Mouse (Mus musculus): Measurements from ENCODE around the gene Tmem200a.

DNA sequence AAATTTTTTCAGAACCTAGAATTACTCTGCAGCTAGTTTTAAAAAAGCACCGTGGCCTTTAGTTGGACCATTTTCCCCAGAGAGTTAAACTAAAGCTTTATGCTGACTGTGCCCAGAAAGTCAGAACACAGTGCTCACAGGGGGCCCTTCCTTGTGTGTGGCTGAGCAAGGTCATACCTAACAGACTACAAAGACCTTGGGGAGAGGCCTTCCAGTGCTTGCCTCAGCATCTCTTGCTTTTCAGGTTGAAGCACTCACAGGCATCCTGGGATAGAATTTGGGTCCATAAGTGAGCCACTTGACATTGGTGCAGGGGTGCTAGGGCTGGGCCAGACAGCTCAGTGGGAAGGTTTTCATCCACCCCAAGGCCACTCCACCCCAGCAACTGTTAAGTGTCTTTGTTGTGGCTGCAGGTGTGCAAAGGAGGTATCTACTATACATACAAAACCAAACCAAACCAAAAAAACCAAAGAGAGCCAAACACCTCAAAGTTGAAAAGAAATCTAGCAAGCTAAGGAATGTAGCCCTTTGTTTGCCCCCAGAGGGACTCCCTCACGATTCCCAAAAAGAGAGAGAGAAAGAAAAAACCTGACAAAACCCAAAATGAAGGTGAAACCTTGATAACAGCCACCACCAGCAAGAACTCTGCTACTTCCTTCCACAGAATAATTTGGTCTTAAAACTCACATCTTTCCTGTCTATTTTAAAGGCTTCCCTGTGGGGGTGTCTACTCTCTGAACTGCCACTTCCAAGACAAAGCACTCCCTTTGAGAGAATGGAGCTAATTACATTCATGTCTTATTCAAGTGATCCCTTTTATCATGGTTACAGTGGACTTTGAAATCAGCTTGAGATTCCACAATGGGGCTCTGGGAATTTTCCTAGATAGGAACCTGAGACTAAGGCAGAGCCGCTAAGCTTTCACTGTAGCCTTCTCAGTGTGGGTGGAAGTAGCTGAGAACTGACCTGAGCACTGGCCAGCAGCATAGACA is 119.8 kb downstream of the Tmem200a start:
- TF ChIP-seq CTCF (conservative IDR thresholded peaks at IDR 0.05; ENCODE audit: insufficient read depth, insufficient read length, low read depth, low read length) = no peak
- no peak for TF ChIP-seq POLR2A (IDR thresholded peaks at IDR 0.05; ENCODE audit: low read depth, low read length)
